Mouse (Mus musculus) lung, adult 2 months (tissue): Measurements from ENCODE around the gene Fam189a1.

Source experiments
- CTCF ChIP-seq: fragments of 200-500 bp; IDR thresholded peaks from 2 replicates; pipeline ENCODE4 v1.5.1; 2011; ENCODE audit warnings: mild to moderate bottlenecking, low read length, control low read depth; ENCODE audit not compliant: insufficient read depth
- POLR2A ChIP-seq: fragments of 200-500 bp; IDR thresholded peaks from 2 replicates; pipeline ENCODE4 v1.6.1; 2011; ENCODE audit warnings: low read depth, mild to moderate bottlenecking, control low read depth, low read length, borderline replicate concordance; ENCODE audit errors: extremely low read depth

DNA sequence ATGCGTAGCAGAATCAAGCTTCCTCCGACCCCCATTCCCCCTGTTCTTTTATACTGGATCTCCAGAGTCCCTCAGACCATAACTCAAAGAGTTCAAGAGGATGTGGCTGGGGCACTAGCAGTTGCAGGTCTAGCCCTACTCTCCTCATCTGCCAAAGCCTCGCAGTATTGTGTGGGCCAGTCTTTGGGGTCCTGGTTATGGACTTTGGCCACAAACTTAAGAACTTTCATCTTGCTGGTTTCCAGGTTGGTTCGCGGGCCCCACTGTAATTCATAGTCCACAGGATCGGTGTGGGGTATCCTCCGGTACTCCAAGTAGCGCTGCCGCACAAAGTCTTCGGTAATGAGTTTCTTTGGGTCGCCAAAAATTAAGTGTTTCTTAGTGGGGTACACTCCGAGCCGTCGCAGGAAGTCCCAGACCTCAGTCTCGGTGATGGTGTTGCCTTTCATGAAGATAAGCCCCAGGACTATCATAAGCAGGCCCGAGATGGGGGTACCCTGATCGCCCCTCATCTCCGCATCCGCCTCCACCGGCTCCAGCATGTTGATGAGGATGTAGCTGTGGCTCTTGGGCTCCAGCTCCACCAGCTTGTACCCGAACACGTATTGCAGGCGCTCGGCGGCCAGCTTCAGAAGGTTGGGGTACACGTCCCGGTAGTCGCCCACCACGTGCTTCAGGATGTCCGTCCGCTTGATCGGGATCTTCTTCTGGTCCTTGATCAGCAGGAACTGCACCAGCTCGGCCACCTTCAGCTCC lies 284.2 kb downstream of the Fam189a1 start:
- TF ChIP-seq CTCF (no peak), POLR2A (no peak)
